Mouse (Mus musculus): Measurements from ENCODE around the gene Tle2. TPM values are rescaled to one million over a fixed set of nuclear protein-coding genes. Genes with fewer than 3 reads are reported as not detected.
A peak's percentile ranks its signal among the peaks of the same experiment; 100 is the strongest.

The Tle2 gene
- total RNA-seq, 2 experiments from 2014 or later, result not detected

DNA sequence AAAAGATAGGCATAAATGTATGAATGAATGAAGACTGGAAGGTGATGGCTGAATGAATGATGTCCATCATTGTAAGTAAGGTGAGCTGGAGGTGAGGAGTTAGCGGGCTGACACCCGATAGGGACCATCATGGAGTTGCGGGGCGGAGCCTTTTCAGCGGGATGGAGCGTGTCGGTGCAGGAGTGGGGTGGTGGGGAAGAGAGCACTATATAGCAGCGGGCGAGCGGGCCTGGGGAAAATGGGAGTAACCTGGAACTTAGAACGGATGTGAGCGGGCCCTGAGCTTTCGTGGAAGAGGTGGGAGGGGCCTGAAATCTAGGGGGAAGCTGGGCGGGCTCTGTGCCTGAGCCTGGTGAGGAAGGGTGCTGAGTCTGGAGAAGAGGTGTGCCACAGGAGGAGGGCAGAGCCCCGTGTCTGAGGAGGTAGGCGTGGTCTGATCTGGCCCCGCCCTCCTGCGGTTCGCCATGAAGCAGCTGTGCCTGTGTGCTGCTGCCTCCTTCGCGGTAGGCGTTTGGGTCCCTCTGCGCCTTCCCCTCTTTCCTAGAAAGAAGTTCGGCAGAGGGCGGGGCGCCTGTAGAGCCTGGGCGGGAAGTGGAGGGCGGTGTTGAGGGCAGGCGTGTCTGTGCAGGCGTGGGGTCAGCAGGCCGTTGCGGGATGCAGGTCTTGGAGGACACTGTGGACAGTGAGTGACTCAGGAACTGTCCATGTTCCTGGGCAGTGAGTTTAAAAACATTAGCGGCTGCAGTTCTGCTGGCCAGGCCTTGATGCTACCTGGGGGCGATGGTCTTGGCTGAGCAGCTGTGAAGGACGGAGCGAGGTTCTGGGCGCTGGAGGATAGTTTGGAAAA is 59.1 kb downstream of the Tle2 start:
- peak; percentile 92 for ATAC-seq (replicated peaks; ENCODE audit: low FRiP score, poor library complexity, severe bottlenecking)

DNA sequence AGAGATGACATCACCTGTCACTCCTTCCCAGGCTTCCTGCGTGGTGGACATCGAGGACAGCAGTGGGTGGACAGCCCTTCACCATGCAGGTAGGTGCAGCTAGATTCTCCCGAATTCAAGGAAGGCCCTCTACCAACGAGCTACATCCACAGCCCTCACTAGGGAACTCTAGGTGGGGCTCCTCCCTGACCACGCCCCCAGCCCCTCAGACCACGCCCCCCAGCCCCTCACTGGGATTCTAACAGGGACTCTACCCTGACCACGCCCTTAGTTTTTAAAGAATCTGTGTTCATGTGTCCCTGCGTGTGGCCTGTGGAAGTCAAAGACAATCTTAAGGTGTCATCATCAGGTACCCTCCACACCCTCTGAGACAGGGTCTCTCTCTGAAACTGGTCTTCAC is 62.0 kb downstream of the Tle2 start:
- ATAC-seq (replicated peaks; ENCODE audit: low FRiP score, poor library complexity, severe bottlenecking), result no peak

DNA sequence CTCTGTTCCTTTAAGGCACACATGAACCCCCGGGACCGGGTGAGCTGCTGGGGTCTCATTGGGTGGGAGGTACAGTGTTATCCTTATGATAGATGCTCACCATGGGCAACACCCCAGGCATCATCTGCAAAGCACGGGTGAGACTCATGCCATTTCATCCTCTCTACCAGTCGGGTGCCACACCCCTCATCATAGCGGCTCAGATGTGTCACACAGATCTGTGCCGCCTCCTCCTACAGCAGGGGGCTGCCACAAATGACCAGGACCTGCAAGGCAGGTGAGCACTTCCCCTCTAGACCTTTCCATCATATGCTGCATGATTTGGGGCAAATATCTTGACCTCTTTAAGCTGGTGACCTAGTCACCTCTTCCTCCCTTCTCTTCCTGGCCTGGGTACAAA is 63.7 kb downstream of the Tle2 start:
- no peak for ATAC-seq (replicated peaks; ENCODE audit: low FRiP score, poor library complexity, severe bottlenecking)

Other genes with a start within 250 kb of the Tle2 start
- not detected in 2 replicates for gene Tbxa2r, start 245.8 kb upstream of the Tle2 start, total RNA-seq (2015; ENCODE audit: low replicate concordance)
- gene Tbxa2r, start 245.8 kb upstream of the Tle2 start, total RNA-seq (2017; ENCODE audit: low replicate concordance), result 0.90 TPM in 1 of 2 replicates, not detected in the other
- gene Gipc3, start 231.3 kb upstream of the Tle2 start, total RNA-seq (2015; ENCODE audit: low replicate concordance), result not detected in 2 replicates
- not detected in 2 replicates for gene Gipc3, start 231.3 kb upstream of the Tle2 start, total RNA-seq (2017; ENCODE audit: low replicate concordance)
- 49.9 and 58.7 TPM in 2 replicates for gene Hmg20b, start 224.1 kb upstream of the Tle2 start, total RNA-seq (2015; ENCODE audit: low replicate concordance)
- gene Hmg20b, start 224.1 kb upstream of the Tle2 start, total RNA-seq (2017; ENCODE audit: low replicate concordance), result 18.1 and 24.4 TPM in 2 replicates
- gene Mfsd12, start 217.1 kb upstream of the Tle2 start, total RNA-seq (2015; ENCODE audit: low replicate concordance), result 15.9 and 18.7 TPM in 2 replicates
- gene Mfsd12, start 217.1 kb upstream of the Tle2 start, total RNA-seq (2017; ENCODE audit: low replicate concordance), result 29.7 and 33.0 TPM in 2 replicates
- gene 4930404N11Rik, start 208.7 kb upstream of the Tle2 start, total RNA-seq (2015; ENCODE audit: low replicate concordance), result 5.4 and 15.1 TPM in 2 replicates
- gene 4930404N11Rik, start 208.7 kb upstream of the Tle2 start, total RNA-seq (2017; ENCODE audit: low replicate concordance), result 12.3 and 14.8 TPM in 2 replicates
- gene Fzr1, start 196.0 kb upstream of the Tle2 start, total RNA-seq (2015; ENCODE audit: low replicate concordance), result 235 and 246 TPM in 2 replicates
- gene Fzr1, start 196.0 kb upstream of the Tle2 start, total RNA-seq (2017; ENCODE audit: low replicate concordance), result 247 and 266 TPM in 2 replicates
- gene Dohh, start 190.1 kb upstream of the Tle2 start, total RNA-seq (2015; ENCODE audit: low replicate concordance), result 8.8 TPM in 1 of 2 replicates, not detected in the other
- gene Dohh, start 190.1 kb upstream of the Tle2 start, total RNA-seq (2017; ENCODE audit: low replicate concordance), result 4.0 and 17.2 TPM in 2 replicates
- 2.1 and 4.3 TPM in 2 replicates for gene Gm48551, start 190.1 kb upstream of the Tle2 start, total RNA-seq (2015; ENCODE audit: low replicate concordance)
- not detected in 2 replicates for gene Gm48551, start 190.1 kb upstream of the Tle2 start, total RNA-seq (2017; ENCODE audit: low replicate concordance)
- not detected in 2 replicates for gene Gm48552, start 185.6 kb upstream of the Tle2 start, total RNA-seq (2015; ENCODE audit: low replicate concordance)
- not detected in 2 replicates for gene Gm48552, start 185.6 kb upstream of the Tle2 start, total RNA-seq (2017; ENCODE audit: low replicate concordance)
- gene Smim24, start 181.5 kb upstream of the Tle2 start, total RNA-seq (2015; ENCODE audit: low replicate concordance), result 5.4 and 7.5 TPM in 2 replicates
- gene Smim24, start 181.5 kb upstream of the Tle2 start, total RNA-seq (2017; ENCODE audit: low replicate concordance), result 4.2 TPM in 1 of 2 replicates, not detected in the other
- gene Nfic, start 118.9 kb upstream of the Tle2 start, total RNA-seq (2015; ENCODE audit: low replicate concordance), result 10.1 and 15.1 TPM in 2 replicates
- gene Nfic, start 118.9 kb upstream of the Tle2 start, total RNA-seq (2017; ENCODE audit: low replicate concordance), result 0.45 and 0.90 TPM in 2 replicates
- not detected in 2 replicates for gene Celf5, start 91.9 kb upstream of the Tle2 start, total RNA-seq (2015; ENCODE audit: low replicate concordance)
- gene Celf5, start 91.9 kb upstream of the Tle2 start, total RNA-seq (2017; ENCODE audit: low replicate concordance), result not detected in 2 replicates
- gene Ncln, start 78.2 kb upstream of the Tle2 start, total RNA-seq (2015; ENCODE audit: low replicate concordance), result 8.6 and 37.7 TPM in 2 replicates
- 8.7 and 27.1 TPM in 2 replicates for gene Ncln, start 78.2 kb upstream of the Tle2 start, total RNA-seq (2017; ENCODE audit: low replicate concordance)
- 2.2 and 5.4 TPM in 2 replicates for gene S1pr4, start 74.4 kb upstream of the Tle2 start, total RNA-seq (2015; ENCODE audit: low replicate concordance)
- 2.3 and 3.7 TPM in 2 replicates for gene S1pr4, start 74.4 kb upstream of the Tle2 start, total RNA-seq (2017; ENCODE audit: low replicate concordance)
- 1.4 TPM in 1 of 2 replicates, not detected in the other for gene Gna15, start 50.3 kb upstream of the Tle2 start, total RNA-seq (2015; ENCODE audit: low replicate concordance)
- gene Gna15, start 50.3 kb upstream of the Tle2 start, total RNA-seq (2017; ENCODE audit: low replicate concordance), result 2.6 and 4.9 TPM in 2 replicates
- gene Gna11, start 29.4 kb upstream of the Tle2 start, total RNA-seq (2015; ENCODE audit: low replicate concordance), result 7.2 and 11.3 TPM in 2 replicates
- gene Gna11, start 29.4 kb upstream of the Tle2 start, total RNA-seq (2017; ENCODE audit: low replicate concordance), result 8.0 and 11.0 TPM in 2 replicates
- gene Aes, start 15.1 kb upstream of the Tle2 start, total RNA-seq (2015; ENCODE audit: low replicate concordance), result 103 and 116 TPM in 2 replicates
- gene Aes, start 15.1 kb upstream of the Tle2 start, total RNA-seq (2017; ENCODE audit: low replicate concordance), result 44.2 and 47.5 TPM in 2 replicates
- not detected in 2 replicates for gene Tle6, start 26.5 kb downstream of the Tle2 start, total RNA-seq (2015; ENCODE audit: low replicate concordance)
- 4.1 TPM in 1 of 2 replicates, not detected in the other for gene Tle6, start 26.5 kb downstream of the Tle2 start, total RNA-seq (2017; ENCODE audit: low replicate concordance)
- 2.2 TPM in 1 of 2 replicates, not detected in the other for gene BC025920, start 31.7 kb downstream of the Tle2 start, total RNA-seq (2015; ENCODE audit: low replicate concordance)
- gene BC025920, start 31.7 kb downstream of the Tle2 start, total RNA-seq (2017; ENCODE audit: low replicate concordance), result 1.7 and 2.4 TPM in 2 replicates
- gene Sirt6, start 53.2 kb downstream of the Tle2 start, total RNA-seq (2015; ENCODE audit: low replicate concordance), result 5.4 and 7.2 TPM in 2 replicates
- gene Sirt6, start 53.2 kb downstream of the Tle2 start, total RNA-seq (2017; ENCODE audit: low replicate concordance), result 0.23 and 1.3 TPM in 2 replicates
- not detected in 2 replicates for gene Ankrd24, start 54.0 kb downstream of the Tle2 start, total RNA-seq (2015; ENCODE audit: low replicate concordance)
- gene Ankrd24, start 54.0 kb downstream of the Tle2 start, total RNA-seq (2017; ENCODE audit: low replicate concordance), result not detected in 2 replicates
- not detected in 2 replicates for gene Gm10778, start 74.5 kb downstream of the Tle2 start, total RNA-seq (2015; ENCODE audit: low replicate concordance)
- 3.0 TPM in 1 of 2 replicates, not detected in the other for gene Gm10778, start 74.5 kb downstream of the Tle2 start, total RNA-seq (2017; ENCODE audit: low replicate concordance)
- gene Zfp433, start 130.3 kb downstream of the Tle2 start, total RNA-seq (2015; ENCODE audit: low replicate concordance), result 4.3 and 7.5 TPM in 2 replicates
- 11.2 and 12.0 TPM in 2 replicates for gene Zfp433, start 130.3 kb downstream of the Tle2 start, total RNA-seq (2017; ENCODE audit: low replicate concordance)
- not detected in 2 replicates for gene Gm3055, start 196.6 kb downstream of the Tle2 start, total RNA-seq (2015; ENCODE audit: low replicate concordance)
- gene Gm3055, start 196.6 kb downstream of the Tle2 start, total RNA-seq (2017; ENCODE audit: low replicate concordance), result 0.76 TPM in 1 of 2 replicates, not detected in the other
- gene Gm4767, start 237.6 kb downstream of the Tle2 start, total RNA-seq (2015; ENCODE audit: low replicate concordance), result 0.42 and 2.2 TPM in 2 replicates
- gene Gm4767, start 237.6 kb downstream of the Tle2 start, total RNA-seq (2017; ENCODE audit: low replicate concordance), result 0.08 TPM in 1 of 2 replicates, not detected in the other

Data from erythroid progenitor cell, adult 5-6 weeks (primary cell).